Mouse (Mus musculus) cortical plate, adult 2 months (tissue): ENCODE measurements around the gene Mtfp1. TPM values are rescaled to one million over a fixed set of nuclear protein-coding genes. Genes with fewer than 3 reads are reported as not detected.
A peak's percentile ranks its signal among the peaks of the same experiment; 100 is the strongest.

Experiments used
- H3K27ac ChIP-seq: fragments of 200-500 bp; 2 replicates; pipeline ENCODE4 v1.5.1; 2012; ENCODE audit warnings: low read length, control low read depth, inconsistent platforms; ENCODE audit not compliant: insufficient read depth
- H3K4me1 ChIP-seq: fragments of 200-500 bp; 2 replicates; pipeline ENCODE4 v1.6.1; 2011; ENCODE audit warnings: low read length; ENCODE audit not compliant: control insufficient read depth, insufficient read depth
- H3K4me3 ChIP-seq: fragments of 200-500 bp; 2 replicates; pipeline ENCODE4 v1.5.1; 2011; ENCODE audit warnings: mild to moderate bottlenecking, low read length, control low read depth; ENCODE audit not compliant: insufficient read depth
- CTCF ChIP-seq: fragments of 200-500 bp; IDR thresholded peaks from 2 replicates; pipeline ENCODE4 v1.5.1; 2011; ENCODE audit warnings: mild to moderate bottlenecking, control low read depth, low read length; ENCODE audit not compliant: insufficient read depth; ENCODE audit errors: extremely low read depth
- POLR2A ChIP-seq: fragments of 200-500 bp; IDR thresholded peaks from 2 replicates; pipeline ENCODE4 v1.6.1; 2011; ENCODE audit warnings: mild to moderate bottlenecking, low read length, control low read depth; ENCODE audit not compliant: insufficient read depth; ENCODE audit errors: extremely low read depth
- polyA plus RNA-seq: library from polyadenylated mRNA; depleted of rRNA; stranded (reverse); fragments of >200 nt; gene quantifications from 2 replicates; pipeline ENCODE4 v1.2.3, GENCODE M21; 2012

The Mtfp1 gene
- polyA plus RNA-seq, 1 experiment, result 82.5 TPM

DNA sequence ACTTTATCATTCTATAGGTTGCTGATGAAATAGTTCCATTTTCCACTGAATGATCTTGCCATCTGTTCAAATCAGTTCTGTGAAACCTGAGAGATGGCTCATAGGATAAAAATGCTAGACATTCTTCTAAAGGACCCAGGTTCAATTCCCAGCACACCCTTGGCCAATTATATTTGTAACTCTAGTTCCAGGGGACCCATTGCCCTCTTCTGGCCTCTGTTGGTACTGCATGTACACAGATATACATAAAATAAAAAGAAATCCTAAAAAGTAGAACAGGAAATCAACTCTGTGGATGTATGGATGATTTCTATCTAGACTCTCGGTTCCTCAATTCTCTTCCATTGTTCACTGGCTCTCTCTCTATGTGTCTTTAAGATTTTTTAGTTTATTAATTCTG lies 31.8 kb upstream of the Mtfp1 start:
- Histone ChIP-seq H3K4me1 (no peaks in the 10 kb centered on the region), H3K4me3 (no peak overlapping the region), H3K27ac (no peak overlapping the region)
- TF ChIP-seq CTCF (no peak), POLR2A (no peak)

- H3K27ac ChIP-seq, result no peak overlapping the region
- no peak overlapping the region for H3K4me3 ChIP-seq
- peaks cover 1% of the 10 kb centered on the region; the same call in 1 of the 2 replicates for H3K4me1 ChIP-seq
- TF ChIP-seq POLR2A, result no peak
- TF ChIP-seq CTCF, result peak; percentile 80
These were observed 28.7 kb upstream of the Mtfp1 start for GRCm38 (mm10) chr11:4123922-4124321.

GRCm38 (mm10) chr11:4122742-4123579 lies 27.7 kb upstream of the Mtfp1 start, which contains the start of gene Sec14l2:
Gene Sec14l2 (minus strand): TSS chr11:4123415.
- TF ChIP-seq POLR2A (no peak), CTCF (no peak)
- Histone ChIP-seq H3K4me1 (peaks cover 4% of the 10 kb centered on the region; the same call in 1 of the 2 replicates), H3K4me3 (no peak within 1 kb of the TSS), H3K27ac (no peak within 1 kb of the TSS)

- Histone ChIP-seq H3K27ac (no peak overlapping the region), H3K4me3 (no peak overlapping the region), H3K4me1 (peaks cover 4% of the 10 kb centered on the region; the same call in 1 of the 2 replicates)
- no peak for TF ChIP-seq POLR2A
- TF ChIP-seq CTCF, result no peak
These were observed 27.0 kb upstream of the Mtfp1 start for GRCm38 (mm10) chr11:4122226-4122625.

DNA sequence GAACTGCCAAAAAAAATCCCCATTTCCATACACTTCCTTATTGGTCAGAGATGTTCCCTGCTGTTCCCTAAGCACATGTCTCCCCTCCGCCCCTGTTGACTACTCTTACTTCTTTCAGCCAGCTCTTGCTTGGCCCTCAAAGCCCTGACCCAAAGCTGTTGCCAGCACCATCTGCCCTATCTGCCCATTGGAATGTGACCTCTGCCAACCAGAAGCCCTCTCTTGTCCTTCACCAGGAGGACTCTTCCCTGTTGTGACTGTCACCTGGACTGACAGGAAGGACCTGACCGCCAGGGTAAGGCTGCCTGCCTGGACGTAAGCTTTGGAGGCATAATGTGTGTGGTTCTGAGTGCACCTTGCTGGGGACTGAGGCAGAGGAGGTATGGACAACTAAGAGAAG lies 26.4 kb upstream of the Mtfp1 start:
- TF ChIP-seq POLR2A, result no peak
- Histone ChIP-seq H3K4me3 (no peak overlapping the region), H3K27ac (no peak overlapping the region), H3K4me1 (peaks cover 5% of the 10 kb centered on the region)

DNA sequence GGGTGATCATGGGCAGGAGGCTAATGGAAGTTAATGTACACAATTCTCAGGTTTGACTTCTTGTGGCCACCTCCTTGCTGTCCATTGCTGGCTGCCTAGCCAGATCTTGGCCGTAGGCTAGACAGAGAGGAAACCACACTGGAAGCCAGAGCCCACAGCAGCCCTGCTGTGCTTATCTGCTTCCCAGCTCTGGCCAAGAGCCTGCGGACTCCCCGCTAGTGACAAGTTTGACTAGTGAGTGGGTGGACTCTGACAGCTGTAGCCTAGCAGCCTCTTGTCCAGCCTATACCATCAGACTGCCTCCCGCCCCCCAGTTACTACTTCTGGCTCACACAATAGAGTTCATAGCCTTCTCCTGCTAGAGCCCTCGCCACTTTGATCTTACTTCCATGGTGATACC lies 24.4 kb upstream of the Mtfp1 start:
- no peak overlapping the region for H3K27ac ChIP-seq
- H3K4me1 ChIP-seq, result peaks cover 10% of the 10 kb centered on the region
- no peak for TF ChIP-seq CTCF
- no peak for TF ChIP-seq POLR2A
- no peak overlapping the region for H3K4me3 ChIP-seq

DNA sequence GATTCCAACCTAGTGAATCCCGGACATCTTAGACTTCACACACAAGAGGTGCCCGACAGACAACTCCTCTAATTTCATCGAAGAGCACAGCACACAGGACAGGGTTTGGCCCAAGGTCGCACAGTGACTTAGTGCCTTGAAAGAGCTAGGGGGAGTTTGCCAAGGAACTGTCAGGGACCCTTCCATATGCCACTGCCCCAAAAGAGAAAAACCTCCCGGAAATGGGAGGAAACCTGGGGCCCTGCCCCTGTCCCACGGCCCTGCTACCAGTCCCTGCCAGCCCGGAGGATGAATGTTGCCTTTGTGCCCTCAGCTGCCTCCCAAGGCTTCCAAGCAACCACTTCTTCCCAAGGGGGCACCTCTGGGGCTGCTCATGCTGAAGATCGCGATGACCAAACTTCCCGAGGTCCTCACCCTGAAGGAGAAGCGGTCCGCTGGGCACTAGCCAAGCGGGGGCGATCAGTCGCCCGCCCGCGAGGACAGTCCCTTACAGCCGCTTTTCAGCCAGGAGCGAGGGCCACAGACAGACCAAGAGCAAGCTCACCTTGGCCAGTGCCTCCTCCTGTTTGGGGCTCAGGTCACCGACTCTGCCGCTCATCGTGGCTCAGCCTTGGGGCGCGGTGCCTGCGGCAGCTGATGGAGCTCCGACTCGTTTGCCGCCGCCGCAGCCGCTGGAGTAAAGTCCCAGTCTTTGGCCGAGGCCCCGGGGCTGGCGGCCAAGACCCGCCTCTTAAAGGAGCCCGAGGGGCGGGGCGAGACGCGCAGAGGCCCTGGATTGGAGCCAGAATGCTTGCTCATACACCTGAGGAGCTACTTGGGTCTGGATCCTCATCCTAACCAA lies 23.1 kb upstream of the Mtfp1 start:
- peak overlapping the region; percentile 87 for H3K4me3 ChIP-seq
- H3K4me1 ChIP-seq, result peaks cover 10% of the 10 kb centered on the region
- TF ChIP-seq POLR2A (peak; percentile 67), CTCF (no peak)
- H3K27ac ChIP-seq, result peak overlapping the region; percentile 87

- TF ChIP-seq CTCF, result 0 out of 2 replicates have a peak, but pooled peaks have one; percentile 10
- no peak for TF ChIP-seq POLR2A
- H3K4me3 ChIP-seq, result peak overlapping the region; percentile 87
- peaks cover 10% of the 10 kb centered on the region for H3K4me1 ChIP-seq
- H3K27ac ChIP-seq, result 0 out of 2 replicates have a peak overlapping the region, but pooled peaks have one; percentile 87
These were observed 22.3 kb upstream of the Mtfp1 start for GRCm38 (mm10) chr11:4117372-4118071.
